Mouse (Mus musculus) adrenal gland, postnatal 25 days (tissue): ENCODE data around the gene Ptprd. TPM values are rescaled to one million over a fixed set of nuclear protein-coding genes. Genes with fewer than 3 reads are reported as not detected.
A peak's percentile ranks its signal among the peaks of the same experiment; 100 is the strongest.
"Not testable (repeated sequence)": the region's sequence is repeated elsewhere in the genome, so short reads cannot be mapped to it uniquely, and the experiment has no call there.

Experiments used
- DNase-seq: peaks from one replicate; pipeline ENCODE4 v3.0.0; 2021; ENCODE audit warnings: mixed read lengths
- total RNA-seq: library from RNA; stranded (reverse); gene quantifications from 2 replicates; pipeline ENCODE4 v1.2.3, GENCODE M21; 2021

The Ptprd gene
- total RNA-seq, 1 experiment from 2014 or later: 142 TPM

DNA sequence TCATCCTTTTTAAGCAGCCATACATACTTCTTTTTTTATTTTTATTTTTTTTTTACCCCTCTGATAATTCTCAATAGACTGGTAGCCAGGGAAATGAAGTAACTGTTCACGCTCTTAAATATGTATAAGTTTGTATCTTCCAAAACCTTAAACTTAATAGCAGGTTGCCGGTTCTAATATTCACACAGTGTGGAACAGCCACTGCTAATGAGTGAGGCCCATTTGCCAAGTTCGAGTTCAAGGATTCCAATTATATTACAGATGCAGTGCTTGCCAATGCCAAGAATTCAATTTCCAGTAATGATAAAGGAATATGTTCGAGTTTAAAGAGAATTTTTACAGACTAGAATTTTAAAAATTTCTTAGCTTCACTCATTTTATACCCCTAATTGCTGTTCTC, 322.3 kb downstream of the Ptprd start:
- DNase-seq: no peak

DNA sequence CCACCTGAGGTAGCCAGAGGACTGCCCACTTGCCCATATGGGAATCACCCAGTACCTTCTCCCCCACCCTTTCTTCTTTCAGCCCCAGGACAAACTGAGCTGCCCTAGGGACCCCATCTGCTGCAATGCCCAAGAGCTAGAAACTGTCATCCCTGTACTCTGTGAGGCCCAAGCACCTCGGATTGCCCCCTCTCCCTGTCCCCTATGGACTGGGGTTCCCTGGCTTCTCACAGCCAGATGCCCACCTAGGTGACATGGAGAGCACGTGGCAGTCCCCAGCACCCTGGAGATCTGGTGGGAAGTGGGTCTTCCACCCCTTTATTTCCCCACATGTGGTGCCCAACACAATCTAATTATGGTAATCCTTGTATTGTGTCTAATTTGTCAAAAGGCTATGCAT, 331.5 kb downstream of the Ptprd start:
- DNase-seq: no peak

DNA sequence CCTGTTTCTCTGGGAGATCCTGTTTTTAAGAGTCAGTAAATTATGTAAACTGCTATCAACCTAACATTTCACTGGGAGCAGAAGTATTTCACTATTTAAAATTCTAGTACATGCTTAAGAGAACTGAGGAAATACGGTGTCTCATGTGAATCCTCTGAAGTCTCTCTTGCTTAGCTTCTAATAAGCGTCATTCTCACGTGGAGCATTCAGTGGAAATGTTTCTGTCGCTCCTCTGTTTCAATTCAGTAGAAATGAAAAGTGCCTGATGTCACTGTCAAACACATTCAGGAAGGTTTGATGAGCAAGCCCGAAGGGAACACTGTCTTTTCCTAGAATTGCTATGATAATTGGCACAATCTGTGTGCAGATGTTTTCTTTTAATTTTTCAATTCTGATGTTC, 350.5 kb downstream of the Ptprd start:
- no peak for DNase-seq

DNA sequence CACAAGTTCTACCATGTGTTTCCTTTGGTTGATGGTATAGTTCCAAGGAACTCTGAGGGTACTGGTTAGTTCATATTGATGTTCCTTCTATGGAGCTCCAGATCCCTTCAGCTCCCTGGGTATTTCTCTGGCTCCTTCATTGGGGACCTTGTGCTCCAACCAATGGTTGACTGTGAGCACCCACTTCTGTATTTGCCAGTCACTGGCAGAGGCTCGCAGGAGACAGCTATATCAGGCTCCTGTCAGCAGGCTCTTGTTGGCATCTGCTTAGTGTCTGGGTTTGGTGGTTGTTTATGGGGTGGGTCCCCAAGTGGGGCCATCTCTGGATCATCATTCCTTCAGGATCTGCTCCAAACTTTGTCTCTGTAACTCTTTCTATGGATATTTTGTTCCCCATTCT, 414.4 kb downstream of the Ptprd start:
- not testable (repeated sequence) for DNase-seq

DNA sequence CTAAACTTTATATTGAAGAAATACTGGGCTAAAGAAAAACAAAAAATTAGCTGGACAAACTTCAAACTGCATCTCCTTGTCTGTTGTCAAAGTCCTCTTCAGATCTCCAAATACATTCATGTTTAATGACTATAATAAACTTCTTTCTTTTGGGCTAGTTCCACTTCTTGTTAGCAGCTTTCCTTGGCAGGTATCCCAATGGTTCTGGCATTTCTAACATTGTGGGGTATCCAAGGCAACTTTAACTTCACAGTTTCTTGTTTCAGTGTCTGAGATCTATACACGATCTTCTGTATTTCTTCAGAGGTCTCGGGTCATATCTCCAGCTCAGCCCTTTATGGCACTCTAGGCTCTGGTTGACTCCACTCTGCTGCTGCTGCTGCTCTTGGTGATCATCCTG, 434.5 kb downstream of the Ptprd start:
- no peak for DNase-seq

DNA sequence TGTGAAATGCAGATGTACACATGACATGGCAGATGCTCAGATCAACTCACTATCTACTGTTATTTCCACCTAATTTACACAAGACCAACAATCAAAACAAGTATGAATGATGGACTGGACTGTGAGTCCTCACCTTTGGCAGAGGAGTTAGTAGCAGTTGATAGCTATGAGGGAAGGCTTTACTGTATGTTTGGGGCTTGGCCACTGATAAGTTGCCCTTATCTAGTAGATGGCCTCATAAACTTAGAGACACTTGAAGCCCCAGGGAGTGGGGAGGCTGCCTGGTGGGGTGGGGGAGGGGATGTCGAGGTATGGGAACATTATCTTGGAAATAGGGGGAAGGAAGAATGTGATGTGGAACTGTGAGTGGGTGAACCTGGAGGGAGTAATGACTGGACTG, 448.0 kb downstream of the Ptprd start:
- no peak for DNase-seq

DNA sequence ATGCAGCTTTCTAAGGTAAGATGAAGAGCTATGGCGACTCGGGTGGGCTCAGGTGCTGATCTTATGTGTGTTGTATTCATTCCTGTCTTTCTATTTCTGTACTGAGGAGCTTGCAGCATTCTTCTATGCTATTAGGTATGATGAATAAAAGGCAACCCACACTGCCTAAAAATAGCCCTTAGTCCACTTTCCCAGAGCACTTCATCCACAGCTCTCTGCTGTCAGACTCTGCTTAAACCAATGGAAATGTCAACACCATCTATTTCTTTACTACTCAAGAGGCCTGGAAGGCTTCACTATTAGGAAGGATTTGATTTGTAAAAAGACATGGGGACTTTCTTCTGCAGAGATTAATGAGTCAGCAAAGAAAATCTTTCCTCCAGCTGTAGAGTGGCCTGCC, 468.4 kb downstream of the Ptprd start:
- no peak for DNase-seq

DNA sequence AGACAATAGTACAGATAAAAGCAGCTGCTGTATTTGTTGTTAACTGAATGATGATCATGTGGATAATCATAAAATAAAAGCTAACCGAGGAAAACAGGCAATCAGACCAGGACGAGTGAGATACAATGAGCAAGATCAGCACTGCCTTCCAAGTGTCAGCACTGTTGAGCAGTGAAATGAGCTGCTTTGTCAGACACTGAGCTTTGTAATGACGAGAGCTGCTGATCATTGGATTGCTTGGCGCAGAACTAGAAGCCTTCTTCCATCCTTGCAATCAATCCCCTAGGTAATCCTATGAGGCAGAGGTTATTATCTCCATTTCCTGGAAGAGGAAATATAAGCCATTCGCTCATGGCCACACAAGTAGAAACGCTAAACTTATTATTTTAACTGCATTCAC, 489.9 kb downstream of the Ptprd start:
- no peak for DNase-seq

DNA sequence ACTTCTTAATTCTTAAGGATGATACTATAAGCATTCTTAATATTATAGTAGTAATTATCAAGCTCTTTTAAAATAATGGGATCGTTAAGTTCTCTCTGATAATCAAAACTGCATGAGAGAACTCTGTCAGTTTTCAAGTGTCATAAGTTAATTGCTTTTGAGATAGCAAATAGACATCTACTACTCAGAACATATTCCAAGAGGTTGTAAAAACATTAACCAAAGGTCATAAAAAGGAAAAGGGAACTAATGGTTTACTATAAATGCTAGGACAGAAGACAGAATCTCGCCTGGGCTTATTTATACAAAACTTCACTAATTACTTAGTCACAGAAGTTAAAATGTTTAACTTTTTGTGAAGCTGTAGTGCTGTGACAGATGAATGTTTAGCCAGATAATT, 494.0 kb downstream of the Ptprd start:
- no peak for DNase-seq

DNA sequence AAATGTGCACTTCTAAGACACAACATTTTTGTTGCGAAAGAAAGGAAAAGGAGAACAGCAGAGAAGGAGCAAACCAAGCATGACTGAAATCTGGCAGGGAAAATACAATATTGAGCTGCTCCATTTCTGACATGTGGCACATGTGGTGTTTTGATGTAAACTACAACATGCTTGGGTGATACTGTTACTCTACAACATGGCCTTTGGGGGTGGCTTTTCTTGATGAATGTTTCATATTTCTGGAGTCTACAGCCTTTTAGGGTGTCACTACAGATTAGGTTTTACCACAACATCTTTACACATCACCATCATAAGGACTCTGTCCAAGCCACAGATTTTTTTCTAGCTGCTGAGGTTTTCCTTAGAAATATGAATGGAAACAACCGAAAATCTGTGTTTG, 501.5 kb downstream of the Ptprd start:
- no peak for DNase-seq

DNA sequence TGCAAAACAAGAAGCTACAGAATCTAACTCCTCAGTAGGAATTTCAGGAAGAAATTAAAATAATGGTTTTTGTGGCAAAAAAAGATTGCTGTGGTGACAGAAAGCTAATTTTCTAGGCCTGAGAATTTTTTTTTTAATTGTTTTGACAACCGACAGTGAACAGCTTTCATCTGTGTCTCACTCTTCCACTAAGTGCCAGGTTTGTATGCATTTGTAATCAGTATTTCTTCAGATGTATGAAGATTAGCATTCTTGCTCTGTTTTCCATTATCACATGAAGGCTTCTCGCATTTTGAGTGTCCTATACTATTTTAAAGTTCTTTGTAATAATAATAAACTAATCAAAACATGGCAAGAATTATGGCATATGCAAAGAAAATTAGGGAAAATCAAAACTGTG, 513.5 kb downstream of the Ptprd start:
- no peak for DNase-seq

DNA sequence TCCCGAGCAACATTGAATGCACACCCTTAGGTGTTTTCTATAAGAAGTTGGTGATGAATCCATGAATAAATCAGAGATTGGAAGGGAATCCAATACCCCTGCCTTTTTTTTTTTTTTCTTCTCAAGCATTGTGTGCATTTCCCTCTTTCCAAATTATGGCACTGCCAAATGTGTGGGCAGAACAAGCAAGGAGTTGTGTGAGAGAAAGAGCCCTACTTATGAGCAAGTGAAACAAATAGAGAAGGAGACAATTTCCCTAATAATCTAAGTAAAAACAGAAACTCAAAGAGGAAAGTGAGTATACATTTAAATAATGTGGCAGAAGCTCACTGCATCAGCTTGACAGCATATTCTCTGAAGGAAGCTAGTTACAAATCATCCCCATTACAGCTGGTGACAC, 536.0 kb downstream of the Ptprd start:
- DNase-seq: no peak

DNA sequence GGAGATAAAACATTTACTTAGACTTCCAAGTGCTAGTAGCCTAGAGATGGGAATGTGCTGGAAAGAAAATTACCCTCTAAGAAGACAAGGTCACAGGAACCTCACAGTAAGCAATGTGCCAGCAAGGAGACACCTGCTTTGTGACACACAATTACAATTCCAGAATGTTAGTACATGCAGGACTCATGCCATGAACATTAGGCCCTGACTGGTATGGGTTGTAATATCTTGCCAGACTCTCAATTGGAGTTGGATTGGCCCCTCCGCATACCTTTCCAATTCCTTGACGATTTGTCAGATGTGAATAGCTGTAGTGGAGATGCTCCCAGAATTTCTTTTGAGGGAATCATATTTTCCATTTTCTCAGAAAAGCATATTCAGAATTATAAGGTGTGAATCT, 547.0 kb downstream of the Ptprd start:
- no peak for DNase-seq

DNA sequence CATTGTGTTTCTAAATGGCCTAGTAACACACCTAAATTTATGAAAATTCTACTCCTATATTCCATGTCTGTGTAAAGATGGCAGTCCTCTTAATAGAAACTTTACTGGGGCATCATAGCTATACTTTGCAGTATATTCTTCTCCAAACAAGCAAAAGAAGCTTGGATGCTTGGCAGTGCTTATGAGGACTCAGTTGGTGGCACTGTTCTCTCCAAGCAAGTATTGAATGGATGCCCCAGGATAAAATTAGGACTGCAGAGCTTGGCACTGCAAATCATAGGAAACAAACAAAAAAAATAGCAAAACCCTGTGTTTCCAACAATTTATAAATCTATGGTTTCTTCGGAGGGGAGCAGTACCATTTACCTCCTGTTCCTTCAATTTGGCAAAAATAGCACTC, 549.5 kb downstream of the Ptprd start:
- DNase-seq: no peak

DNA sequence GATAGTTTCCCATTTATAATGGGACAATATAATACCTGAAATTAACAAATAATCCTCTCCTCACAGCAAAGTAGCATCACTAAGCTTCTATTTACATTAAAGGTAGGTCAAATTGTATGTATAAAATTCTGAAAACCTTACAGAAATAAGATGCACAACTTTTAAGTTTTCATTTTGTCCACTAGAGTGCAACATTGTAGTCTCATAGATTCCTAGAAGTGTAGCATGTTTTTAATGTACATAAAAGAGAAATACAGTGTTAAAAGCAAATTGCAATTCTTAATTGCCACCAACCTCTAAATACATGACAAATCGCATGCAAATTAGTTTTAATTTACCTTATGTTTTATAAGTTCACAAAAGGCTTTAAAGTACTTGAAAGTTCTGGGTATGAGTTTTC, 556.1 kb downstream of the Ptprd start:
- no peak for DNase-seq

DNA sequence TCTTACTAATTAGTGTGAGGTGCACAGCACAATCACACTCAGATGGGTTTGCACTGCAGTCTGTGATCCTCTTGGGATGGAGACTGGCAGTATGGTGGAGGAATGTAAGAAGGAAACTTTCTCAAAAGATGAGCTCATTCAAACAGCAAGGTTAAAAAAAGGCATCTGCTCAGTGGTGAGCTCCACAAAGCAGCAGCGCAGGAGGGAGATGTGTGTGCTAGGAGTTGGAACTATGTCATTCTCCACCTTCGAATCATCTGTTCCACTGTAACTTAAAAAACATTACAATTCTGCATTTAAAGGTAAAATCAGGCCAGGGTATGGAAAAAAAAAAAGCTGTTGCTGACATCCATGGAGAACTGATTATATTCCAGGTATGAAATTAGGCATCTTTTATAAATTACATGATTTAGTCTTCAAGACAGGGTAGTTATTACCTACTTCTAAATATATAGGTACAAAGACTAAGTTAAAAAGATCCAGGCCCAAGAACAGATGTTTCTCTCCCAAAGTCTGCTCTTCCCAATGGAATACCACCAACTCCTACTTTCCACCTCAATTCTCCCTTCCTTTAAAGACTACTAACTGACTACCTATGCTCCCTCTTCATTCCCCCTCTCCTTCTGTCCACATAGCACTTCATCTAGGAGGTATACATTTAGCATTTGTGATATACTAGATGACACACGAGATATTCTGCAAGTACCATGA, 562.0 kb downstream of the Ptprd start:
- no peak for DNase-seq

DNA sequence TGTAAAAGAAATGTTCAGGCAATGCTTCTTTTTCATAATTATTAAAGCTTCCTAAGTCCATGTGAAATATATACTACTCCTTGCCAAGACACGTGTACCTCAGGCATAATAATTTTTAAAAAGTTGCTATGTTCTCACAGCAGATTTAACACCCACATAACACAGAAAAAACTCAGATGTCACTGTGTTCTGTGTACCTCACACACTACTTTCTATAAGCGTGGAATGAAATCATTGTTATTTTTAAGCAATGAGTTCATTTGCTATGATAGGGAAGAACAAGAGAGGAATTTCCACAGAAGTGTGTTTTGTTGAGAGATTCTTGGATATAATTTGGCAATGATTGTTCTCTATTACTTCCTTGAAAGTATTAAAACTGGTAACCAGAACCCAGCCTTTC, 562.9 kb downstream of the Ptprd start:
- DNase-seq: no peak

DNA sequence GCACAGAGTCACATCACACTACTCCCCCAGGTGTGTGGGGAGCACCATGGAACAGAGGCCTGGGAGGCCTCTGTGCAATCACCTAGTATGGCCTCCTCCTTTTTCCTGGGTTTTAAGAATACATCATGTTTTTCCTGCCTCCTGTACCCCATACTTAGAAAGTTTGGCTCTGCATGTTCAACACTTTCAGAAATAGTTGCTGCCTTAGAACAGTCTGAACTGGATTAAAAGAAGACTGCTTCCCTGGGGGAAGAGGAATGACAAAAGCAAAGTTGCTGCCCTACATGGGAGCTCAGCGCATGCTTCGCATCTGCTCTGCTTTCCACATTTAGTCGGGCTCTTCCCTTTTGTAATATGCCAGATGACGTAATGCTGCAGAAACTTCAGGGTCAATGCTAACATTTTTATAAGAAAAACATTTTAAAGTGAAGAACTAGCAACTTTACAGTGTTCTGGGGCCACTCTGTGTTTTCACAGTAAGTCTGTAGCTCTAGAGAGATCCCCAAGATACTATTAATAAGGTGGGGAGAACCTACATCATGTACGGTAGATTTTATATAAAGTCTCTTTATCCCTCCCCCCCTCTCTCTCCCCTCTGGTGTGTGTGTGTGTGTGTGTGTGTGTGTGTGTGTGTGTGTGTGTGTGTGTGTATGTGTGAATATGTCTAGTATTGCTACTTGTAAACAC, 564.2 kb downstream of the Ptprd start:
- no peak for DNase-seq

DNA sequence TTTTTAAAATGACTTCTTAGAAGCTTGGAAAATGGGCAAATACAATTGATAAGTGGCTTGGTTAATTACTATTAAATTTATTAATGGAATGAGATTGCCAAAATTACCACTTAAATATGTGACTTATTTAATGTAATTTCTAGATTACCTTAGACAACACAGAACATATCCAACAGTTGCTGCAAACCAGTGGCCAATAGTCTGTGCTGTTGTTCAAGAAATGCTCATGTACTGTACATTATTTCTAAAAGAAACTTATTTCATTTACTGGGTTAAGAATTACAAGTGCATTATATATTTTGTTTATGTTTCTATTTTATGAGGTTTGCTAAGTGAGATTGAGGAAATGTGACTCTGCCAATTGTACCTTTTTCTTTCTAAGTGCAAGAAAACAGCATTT, 567.3 kb downstream of the Ptprd start:
- no peak for DNase-seq

DNA sequence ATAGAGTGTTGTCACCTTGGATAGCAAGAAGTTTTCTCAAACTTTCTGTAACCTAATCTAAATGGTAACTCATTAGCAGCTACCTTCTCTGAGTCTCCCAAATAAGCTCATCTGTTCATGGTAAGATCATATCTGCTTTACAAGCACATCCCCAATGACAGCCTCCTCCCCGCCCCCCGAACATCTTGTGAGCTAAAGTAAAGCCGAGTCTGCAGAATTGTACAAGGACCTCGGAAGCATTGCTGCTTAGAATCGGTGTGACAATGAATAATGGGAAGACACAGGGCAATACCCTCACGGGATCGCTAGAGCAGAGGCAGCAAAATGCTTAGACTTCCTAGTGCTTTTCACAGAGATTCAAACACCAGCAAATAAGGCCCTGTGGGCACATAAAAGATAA, 571.7 kb downstream of the Ptprd start:
- no peak for DNase-seq

DNA sequence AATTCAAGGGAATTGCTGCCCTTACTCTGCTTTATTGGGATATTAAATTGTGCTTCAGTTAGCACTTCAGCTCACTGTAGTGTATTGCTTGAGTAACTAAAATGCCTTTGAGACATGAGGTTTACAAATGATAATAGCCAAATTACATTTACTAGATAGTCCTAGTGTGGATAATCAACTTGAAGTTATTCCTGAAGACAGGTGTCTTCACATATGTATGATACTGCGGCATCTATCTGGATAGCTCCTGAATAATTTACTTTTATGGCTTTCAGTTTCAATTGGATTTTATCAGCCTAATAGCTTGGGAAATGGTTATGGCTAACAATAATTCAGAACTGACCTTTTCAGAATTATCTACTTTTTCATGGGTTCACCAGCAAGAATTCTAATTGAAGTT, 598.6 kb downstream of the Ptprd start:
- DNase-seq: no peak

DNA sequence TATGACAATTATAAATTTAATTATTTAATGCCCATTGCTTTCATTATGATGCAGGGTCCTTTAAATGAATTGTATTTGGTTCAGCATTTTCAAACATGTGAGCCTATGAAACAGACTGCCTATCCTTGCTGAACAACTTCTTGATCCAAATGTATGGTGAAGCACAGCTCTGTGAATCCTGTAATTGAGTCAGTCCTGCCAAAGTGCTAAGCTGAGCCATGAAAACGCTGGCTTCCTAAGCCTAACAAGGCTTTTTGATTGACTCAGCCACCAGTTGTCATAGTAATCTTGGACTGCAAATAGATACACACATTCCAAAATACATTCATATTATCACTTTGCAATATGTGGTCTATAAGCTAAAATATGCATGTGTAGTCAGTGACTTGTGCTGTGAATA, 625.1 kb downstream of the Ptprd start:
- DNase-seq: no peak

DNA sequence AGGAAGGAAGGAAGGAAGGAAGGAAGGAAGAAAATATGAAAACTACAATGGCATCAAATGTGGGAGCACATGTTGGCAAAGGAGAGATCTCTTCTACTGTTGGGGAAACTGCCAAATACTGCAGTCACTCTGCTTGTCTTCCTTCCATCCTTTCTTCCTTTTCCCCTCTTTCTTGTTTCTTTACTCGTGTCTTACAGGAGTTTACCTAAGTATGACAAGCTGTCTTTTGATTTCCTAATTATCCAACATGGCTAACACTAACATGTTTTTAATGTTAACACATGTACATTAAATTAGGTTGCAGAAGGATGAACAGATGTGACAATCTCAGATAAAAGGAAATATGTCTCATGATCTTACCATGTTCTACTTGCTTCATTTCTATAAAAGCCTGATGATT, 625.5 kb downstream of the Ptprd start:
- DNase-seq: no peak

DNA sequence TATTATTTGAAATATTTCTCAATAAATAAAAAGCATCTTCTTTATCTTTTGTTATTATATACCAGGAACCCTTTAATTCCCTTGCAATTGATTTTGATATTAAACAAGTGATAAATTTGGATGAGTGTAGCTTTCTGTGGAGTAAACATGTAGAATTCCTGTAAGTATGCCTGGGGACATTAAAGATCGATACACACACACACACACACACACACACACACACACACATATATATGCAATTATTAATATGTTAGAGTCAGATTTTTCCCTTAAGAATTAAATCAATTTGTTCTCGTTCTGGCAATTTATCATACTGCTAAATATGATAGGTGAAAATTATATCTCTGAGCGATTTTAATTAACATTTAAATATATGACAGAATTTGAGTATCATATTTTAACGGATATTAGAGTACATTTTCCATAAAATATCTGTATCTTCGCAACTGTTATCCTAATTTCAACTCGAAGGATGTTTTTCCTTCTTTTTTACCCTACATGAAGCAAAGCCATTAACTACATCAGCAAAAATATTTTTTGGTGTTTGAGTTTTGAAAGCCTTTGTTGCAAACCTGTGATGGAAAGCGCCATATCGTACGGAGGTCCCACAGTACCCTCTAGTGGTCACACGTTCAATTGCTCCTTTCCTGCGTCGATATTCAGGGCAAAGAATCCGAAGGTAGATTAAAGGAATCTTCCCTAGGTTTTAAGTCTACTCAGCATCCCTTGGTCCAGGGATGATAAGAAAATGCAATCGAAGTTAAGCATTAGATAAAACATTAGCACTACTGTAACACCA, 653.2 kb downstream of the Ptprd start:
- peak; percentile 8 for DNase-seq
